7 mouse cellular contexts compared by ENCODE assay signal in the genomic region with DNA sequence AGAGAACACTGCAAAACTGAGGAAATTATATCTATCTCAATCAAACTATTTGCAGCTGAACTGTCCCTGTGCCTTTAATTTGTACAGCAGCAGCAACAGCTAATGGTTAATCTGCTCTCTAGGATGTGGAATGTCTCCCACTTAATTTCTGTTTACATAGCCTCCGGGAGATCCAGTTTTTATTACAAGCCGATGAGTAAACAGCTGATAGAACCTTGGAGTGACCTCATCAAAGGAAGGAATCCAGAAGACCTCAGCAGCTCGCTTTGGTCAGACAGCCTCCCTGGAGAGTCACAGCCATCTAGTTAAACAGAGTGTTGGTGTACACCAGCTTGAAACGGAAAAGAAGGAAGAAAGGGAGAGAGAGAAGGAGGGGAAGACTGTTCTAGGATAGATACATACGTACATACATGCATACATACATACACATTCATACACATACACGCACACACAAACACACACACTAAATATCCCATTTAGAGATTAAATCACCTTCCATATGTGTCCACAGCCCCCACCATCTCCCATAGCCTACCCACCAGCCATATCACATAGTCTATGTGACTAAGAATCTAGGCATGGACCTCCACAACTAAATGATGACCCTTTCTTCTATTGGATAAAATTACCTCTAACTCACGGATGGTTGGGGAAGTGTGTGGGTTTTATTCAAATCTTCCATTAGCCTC.
DNase-seq lines count a peak whose midpoint lies in the region; ATAC-seq and TF ChIP-seq lines count a peak whose summit lies in the region.

No protein-coding gene starts in this region.

- WGBS in midbrain, embryonic 12.5 days, result 64% methylated on average over 6 of the region's 7 CpGs
- 69% methylated on average over 7 of the region's 7 CpGs for WGBS in midbrain, embryonic 15.5 days
- WGBS in intestine, embryonic 16.5 days, result 25% methylated on average over 7 of the region's 7 CpGs
- 38% methylated on average over 7 of the region's 7 CpGs for WGBS in liver, postnatal 0 days (ENCODE audit: insufficient replicate concordance)
- WGBS in stomach, postnatal 0 days, result 29% methylated on average over 7 of the region's 7 CpGs

- no peak overlapping the region for H3K4me2 ChIP-seq in midbrain, embryonic 12.5 days (replicated peaks)
- H3K4me2 ChIP-seq in midbrain, embryonic 15.5 days, result no peak overlapping the region
- H3K4me2 ChIP-seq in intestine, embryonic 16.5 days (ENCODE audit: low read depth, low read length), result no peak overlapping the region
- H3K4me2 ChIP-seq in liver, postnatal 0 days (ENCODE audit: low read depth, low read length), result peak overlapping the region; percentile 7; the same call in 1 of the 2 replicates
- no peak overlapping the region for H3K4me2 ChIP-seq in stomach, postnatal 0 days (replicated peaks; ENCODE audit: low read depth)

- no peaks in the 10 kb centered on the region for H3K9me3 ChIP-seq in midbrain, embryonic 12.5 days
- H3K9me3 ChIP-seq in midbrain, embryonic 15.5 days, result no peaks in the 10 kb centered on the region
- no peaks in the 10 kb centered on the region for H3K9me3 ChIP-seq in intestine, embryonic 16.5 days (ENCODE audit: control insufficient read depth, low read length)
- no peaks in the 10 kb centered on the region for H3K9me3 ChIP-seq in liver, postnatal 0 days (ENCODE audit: low read length)
- H3K9me3 ChIP-seq in stomach, postnatal 0 days (ENCODE audit: control insufficient read depth, low read length), result no peaks in the 10 kb centered on the region

- no peak for TF ChIP-seq CTCF in liver, postnatal 0 days (IDR thresholded peaks at IDR 0.05; ENCODE audit: low read depth)
- no peak for TF ChIP-seq CTCF in stomach, postnatal 0 days (IDR thresholded peaks at IDR 0.05; ENCODE audit: low read depth)

- peaks cover 16% of the 10 kb centered on the region; the same call in 1 of the 2 replicates for H3K4me1 ChIP-seq in midbrain, embryonic 12.5 days
- H3K4me1 ChIP-seq in midbrain, embryonic 15.5 days, result no peaks in the 10 kb centered on the region
- 0 out of 2 replicates have a peak, but pooled peaks cover 7% of the 10 kb centered on the region for H3K4me1 ChIP-seq in intestine, embryonic 16.5 days (ENCODE audit: control insufficient read depth, insufficient read depth, low read length)
- H3K4me1 ChIP-seq in liver, postnatal 0 days (ENCODE audit: insufficient read depth), result peaks cover 6% of the 10 kb centered on the region; the same call in 1 of the 2 replicates
- no peaks in the 10 kb centered on the region for H3K4me1 ChIP-seq in stomach, postnatal 0 days (replicated peaks; ENCODE audit: control insufficient read depth, insufficient read depth)

- no peak overlapping the region for H3K9ac ChIP-seq in midbrain, embryonic 12.5 days (replicated peaks)
- no peak overlapping the region for H3K9ac ChIP-seq in midbrain, embryonic 15.5 days
- no peak overlapping the region for H3K9ac ChIP-seq in intestine, embryonic 16.5 days (ENCODE audit: low read depth, low read length)
- H3K9ac ChIP-seq in liver, postnatal 0 days (replicated peaks), result no peak overlapping the region
- H3K9ac ChIP-seq in stomach, postnatal 0 days (ENCODE audit: low read length), result no peak overlapping the region

- H3K4me3 ChIP-seq in midbrain, embryonic 12.5 days, result no peak overlapping the region
- no peak overlapping the region for H3K4me3 ChIP-seq in midbrain, embryonic 15.5 days
- H3K4me3 ChIP-seq in intestine, embryonic 16.5 days (ENCODE audit: low read length), result no peak overlapping the region
- H3K4me3 ChIP-seq in liver, postnatal 0 days (ENCODE audit: low read depth, low read length), result no peak overlapping the region
- no peak overlapping the region for H3K4me3 ChIP-seq in stomach, postnatal 0 days (ENCODE audit: low read depth, low read length)

- DNase-seq in liver, postnatal 0 days, result no peak
- DNase-seq in stomach, postnatal 0 days (ENCODE audit: low spot score), result no peak
- DNase-seq in right cerebral cortex, postnatal 14 days, result no peak

- H3K27me3 ChIP-seq in midbrain, embryonic 12.5 days, result no peaks in the 10 kb centered on the region
- no peaks in the 10 kb centered on the region for H3K27me3 ChIP-seq in midbrain, embryonic 15.5 days (replicated peaks)
- no peaks in the 10 kb centered on the region for H3K27me3 ChIP-seq in intestine, embryonic 16.5 days (replicated peaks; ENCODE audit: control insufficient read depth, insufficient read depth, low read length)
- H3K27me3 ChIP-seq in liver, postnatal 0 days (ENCODE audit: insufficient read depth, low read length), result no peaks in the 10 kb centered on the region
- H3K27me3 ChIP-seq in stomach, postnatal 0 days (ENCODE audit: control insufficient read depth, insufficient read depth, low read length), result no peaks in the 10 kb centered on the region

- no peak for TF ChIP-seq EP300 in liver, postnatal 0 days (IDR thresholded peaks at IDR 0.05; ENCODE audit: low read depth)
- no peak for TF ChIP-seq EP300 in stomach, postnatal 0 days (optimal IDR thresholded peaks at IDR 0.05)

- H3K36me3 ChIP-seq in midbrain, embryonic 12.5 days, result no peaks in the 10 kb centered on the region
- no peaks in the 10 kb centered on the region for H3K36me3 ChIP-seq in midbrain, embryonic 15.5 days (replicated peaks)
- H3K36me3 ChIP-seq in intestine, embryonic 16.5 days (ENCODE audit: control insufficient read depth, insufficient read depth, low read length), result no peaks in the 10 kb centered on the region
- no peaks in the 10 kb centered on the region for H3K36me3 ChIP-seq in liver, postnatal 0 days (replicated peaks; ENCODE audit: insufficient read depth, low read length)
- no peaks in the 10 kb centered on the region for H3K36me3 ChIP-seq in stomach, postnatal 0 days (ENCODE audit: control insufficient read depth, insufficient read depth, low read length)

- H3K27ac ChIP-seq in midbrain, embryonic 12.5 days (replicated peaks), result peak overlapping the region; percentile 35; the same call in 1 of the 2 replicates
- no peak overlapping the region for H3K27ac ChIP-seq in midbrain, embryonic 15.5 days
- H3K27ac ChIP-seq in intestine, embryonic 16.5 days (ENCODE audit: low read length), result no peak overlapping the region
- no peak overlapping the region for H3K27ac ChIP-seq in liver, postnatal 0 days (ENCODE audit: low read depth)
- no peak overlapping the region for H3K27ac ChIP-seq in stomach, postnatal 0 days (replicated peaks)

- no peak for ATAC-seq in midbrain, embryonic 12.5 days (ENCODE audit: low FRiP score, low read depth)
- ATAC-seq in midbrain, embryonic 15.5 days (replicated peaks), result no peak
- peak; percentile 93 for ATAC-seq in intestine, embryonic 16.5 days
- ATAC-seq in liver, postnatal 0 days, result no peak
- peak; percentile 83 for ATAC-seq in stomach, postnatal 0 days (ENCODE audit: low FRiP score, low TSS enrichment)
- ATAC-seq in erythroblast, adult 5-6 weeks (replicated peaks; ENCODE audit: low FRiP score, poor library complexity, severe bottlenecking), result no peak

Comparison
In these comparisons a context has a peak if more than half of its experiments do, and no peak if none do; other contexts are left out.
1. ATAC-seq: peak in intestine, embryonic 16.5 days (single experiment) and stomach, postnatal 0 days (single experiment); none in midbrain, embryonic 12.5 days (single experiment), midbrain, embryonic 15.5 days (single experiment), liver, postnatal 0 days (single experiment) and erythroblast, adult 5-6 weeks (single experiment).